Mouse (Mus musculus) frontal cortex, adult (tissue): ENCODE results near the gene Cxcl13.

Experiments
- ATAC-seq: cut with Nextera tagmentation; 2 replicates; pipeline ENCODE4 v1.9.2; 2017; ENCODE audit warnings: mild to moderate bottlenecking, moderate library complexity, mixed read lengths; ENCODE audit not compliant: low TSS enrichment

Cxcl13 gene

GRCm38 (mm10) chr5:95983797-95984486 lies 27.2 kb downstream of the Cxcl13 start:
- no peak for ATAC-seq

GRCm38 (mm10) chr5:95991339-95992292 lies 34.9 kb downstream of the Cxcl13 start:
- ATAC-seq: no peak

GRCm38 (mm10) chr5:95997276-95997675 lies 40.5 kb downstream of the Cxcl13 start:
- peak; percentile 50 for ATAC-seq

GRCm38 (mm10) chr5:96003348-96003747 lies 46.6 kb downstream of the Cxcl13 start:
- no peak for ATAC-seq

GRCm38 (mm10) chr5:96008274-96008842 lies 51.6 kb downstream of the Cxcl13 start:
- no peak for ATAC-seq

- no peak for ATAC-seq
These were observed 52.3 kb downstream of the Cxcl13 start for GRCm38 (mm10) chr5:96009076-96009475.
